Mouse (Mus musculus) left cerebral cortex, adult 9 months (tissue): Measurements from ENCODE around the gene Mlxip.

Source experiments
- DNase-seq, 2 experiments: peaks; one replicate each; pipeline ENCODE4 v3.0.0; 2022; ENCODE audit warnings: low spot score in 2 of 2

Mlxip gene

GRCm38 (mm10) chr5:123394303-123394956, at the start of gene Mlxip:
TSS of gene Mlxip (plus strand) at chr5:123394798.
- peak; percentile 79 to 90 for DNase-seq

DNA sequence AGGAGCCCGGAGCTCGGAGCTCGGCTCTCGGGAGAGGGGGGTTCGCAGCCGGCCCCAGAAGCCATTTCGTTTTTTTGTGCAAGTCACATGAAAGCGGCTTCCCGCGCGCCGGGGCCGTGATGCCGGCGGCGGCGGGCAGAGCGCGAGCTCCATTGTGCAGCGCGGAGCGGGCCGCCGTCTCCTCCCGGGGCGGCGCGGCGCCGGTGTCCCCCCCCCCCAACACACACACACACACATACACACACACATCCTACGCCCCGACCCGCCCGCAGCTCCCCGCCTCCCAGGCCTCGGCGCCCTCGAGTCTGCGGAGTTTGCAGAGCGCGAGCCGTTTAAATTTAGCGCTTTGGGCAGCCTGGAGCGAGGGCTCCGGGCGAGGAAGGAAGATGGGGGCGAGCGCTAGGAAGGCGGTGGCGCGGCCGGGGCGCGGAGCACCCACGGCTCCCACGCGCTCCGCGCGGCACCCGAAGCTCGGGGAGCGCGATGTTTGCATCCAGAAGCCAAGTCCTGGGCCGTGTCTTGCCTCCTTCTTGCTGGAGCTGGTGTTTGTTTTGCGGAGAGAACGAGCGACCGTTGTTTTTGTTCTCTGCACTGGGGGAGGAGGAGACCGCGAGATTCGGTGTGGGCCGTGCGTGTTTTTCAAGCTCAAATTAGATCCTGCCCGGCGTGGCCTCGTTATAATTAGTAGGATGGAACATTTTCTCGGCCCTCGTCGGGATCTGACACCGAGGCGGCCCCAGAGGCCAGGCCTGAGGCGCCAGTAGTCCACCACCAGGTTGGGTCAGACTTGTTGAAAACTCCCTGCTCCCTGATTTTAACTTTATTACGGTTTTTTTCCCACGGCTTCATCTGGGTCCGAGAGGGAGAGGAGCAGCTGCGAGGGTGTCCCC, 49.4 kb upstream of the Mlxip start:
- DNase-seq = peak in 1 of 2 experiments; percentile 58

- peak in 1 of 2 experiments; percentile 62 for DNase-seq
These were observed 48.5 kb upstream of the Mlxip start for GRCm38 (mm10) chr5:123345853-123346654.

DNA sequence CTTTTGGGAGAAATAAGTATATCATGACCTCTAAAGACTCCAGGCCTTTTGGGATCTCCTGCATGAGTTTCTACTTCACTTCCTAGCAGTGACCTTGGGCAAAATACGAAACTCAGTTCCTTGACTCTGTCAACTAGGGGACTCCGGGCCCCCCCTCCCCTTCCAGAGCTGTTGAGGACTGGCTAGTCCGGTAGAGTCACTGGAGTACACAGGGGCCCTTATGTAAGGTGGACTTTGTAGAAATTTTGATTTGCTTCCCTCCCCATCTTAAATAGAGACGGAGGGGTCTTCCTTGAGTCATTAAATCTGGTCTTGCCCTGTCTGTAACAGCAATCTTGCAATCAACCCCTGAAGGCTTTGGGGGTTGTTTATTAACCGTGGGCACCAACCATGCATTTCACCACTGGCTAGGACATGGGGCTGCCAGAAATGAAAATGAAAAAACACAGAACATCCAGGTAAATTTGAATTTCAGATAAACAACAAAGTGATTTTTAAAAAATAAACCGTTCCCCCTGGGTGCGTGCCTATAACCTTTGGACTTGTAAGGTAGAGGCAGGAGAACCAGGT, 47.8 kb upstream of the Mlxip start:
- DNase-seq = no peak

DNA sequence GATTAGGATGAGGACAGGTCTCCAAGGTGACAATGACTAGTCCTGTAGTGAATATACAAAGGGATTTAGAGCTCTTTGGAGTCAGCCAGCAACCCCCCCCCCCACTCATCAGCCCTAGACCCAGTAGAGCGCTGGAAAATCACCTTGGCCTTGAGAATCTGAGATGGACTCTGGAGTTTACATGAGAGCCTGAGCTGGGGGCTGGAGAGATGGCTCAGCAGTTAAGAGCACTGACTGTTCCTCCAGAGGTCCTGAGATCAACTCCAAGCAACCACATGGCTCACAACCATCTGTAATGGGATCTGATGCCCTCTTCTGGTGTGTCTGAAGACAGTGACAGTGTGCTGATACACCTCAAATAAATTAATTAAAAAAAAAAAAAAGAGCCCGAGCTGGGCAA, 46.6 kb upstream of the Mlxip start:
- DNase-seq = no peak

GRCm38 (mm10) chr5:123350386-123350785, 44.2 kb upstream of the Mlxip start:
- DNase-seq = no peak

DNA sequence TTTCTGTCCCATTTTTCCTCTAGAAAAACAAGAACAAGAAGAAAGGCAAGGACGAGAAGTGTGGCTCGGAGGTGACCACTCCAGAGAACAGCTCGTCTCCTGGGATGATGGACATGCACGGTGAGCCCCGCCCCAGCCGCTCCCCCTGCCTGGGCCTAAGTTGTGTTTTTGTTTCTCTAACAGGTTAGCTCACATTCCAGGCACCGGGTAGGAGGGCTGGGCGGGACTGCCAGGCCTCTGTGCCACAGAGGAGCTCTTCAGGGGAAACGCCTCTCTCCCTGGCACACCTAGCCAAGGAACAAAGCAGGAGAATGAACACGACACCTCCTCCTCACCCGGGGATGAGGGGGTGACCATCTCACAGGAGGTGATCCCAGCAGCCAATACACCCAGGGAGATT, 38.7 kb upstream of the Mlxip start:
- DNase-seq = no peak

DNA sequence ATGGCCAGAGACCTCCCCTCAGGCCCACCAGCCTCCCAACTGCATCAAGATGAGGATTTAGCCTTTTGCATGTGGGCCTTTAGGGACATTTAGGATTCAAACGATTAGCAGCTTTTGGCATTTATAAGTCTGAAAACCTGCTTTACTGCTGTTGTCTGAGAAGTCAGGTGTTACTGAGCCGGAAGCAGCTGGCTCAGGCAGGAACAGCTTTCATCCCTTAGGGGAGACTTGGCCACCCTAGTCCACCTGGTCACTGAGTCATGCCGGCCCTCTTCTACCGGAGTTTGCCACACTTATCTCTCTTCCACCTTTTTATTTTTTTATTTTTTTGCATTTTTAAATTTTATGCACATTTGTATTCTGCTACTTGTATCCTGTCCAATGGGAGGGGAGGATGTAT, 37.3 kb upstream of the Mlxip start:
- no peak for DNase-seq

DNA sequence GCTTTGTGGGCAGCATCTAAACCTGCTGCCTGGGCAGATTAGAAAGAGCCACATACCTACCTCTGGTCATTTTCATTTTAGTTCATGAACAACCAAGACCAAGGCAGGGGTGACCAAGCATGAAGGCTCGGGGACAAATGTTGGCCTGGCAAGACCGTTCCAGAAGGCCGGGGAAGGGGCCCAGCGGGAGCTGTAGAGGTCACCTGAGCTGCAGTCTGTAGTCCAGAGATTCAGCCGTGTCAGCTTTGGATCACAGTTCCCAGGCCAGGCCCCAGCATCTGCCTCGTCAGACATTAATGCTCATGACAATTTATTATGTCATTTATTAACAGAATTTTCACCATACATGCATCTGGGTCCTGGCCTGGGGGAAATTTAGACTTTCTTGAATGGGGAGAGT, 35.2 kb upstream of the Mlxip start:
- no peak for DNase-seq

DNA sequence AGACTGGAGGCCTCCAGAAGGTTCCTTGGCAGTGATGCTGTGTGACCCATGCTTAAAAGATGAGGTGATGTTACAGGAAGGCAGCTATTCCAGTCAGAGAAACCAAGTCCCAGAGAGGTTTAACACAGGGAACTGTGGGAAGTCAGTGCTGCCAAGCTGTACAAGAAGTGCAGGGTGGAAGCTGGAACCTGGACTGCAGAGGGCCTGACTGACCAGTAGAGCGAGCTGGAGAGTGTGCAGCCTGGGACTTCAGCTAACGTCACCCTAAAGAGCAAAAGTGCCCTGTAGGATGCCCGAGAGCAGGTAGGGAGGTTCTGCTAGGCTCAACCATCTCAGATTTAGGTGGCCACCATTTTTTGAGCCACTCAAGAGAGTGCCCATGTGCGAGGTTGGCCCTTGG, 31.7 kb upstream of the Mlxip start:
- no peak for DNase-seq

DNA sequence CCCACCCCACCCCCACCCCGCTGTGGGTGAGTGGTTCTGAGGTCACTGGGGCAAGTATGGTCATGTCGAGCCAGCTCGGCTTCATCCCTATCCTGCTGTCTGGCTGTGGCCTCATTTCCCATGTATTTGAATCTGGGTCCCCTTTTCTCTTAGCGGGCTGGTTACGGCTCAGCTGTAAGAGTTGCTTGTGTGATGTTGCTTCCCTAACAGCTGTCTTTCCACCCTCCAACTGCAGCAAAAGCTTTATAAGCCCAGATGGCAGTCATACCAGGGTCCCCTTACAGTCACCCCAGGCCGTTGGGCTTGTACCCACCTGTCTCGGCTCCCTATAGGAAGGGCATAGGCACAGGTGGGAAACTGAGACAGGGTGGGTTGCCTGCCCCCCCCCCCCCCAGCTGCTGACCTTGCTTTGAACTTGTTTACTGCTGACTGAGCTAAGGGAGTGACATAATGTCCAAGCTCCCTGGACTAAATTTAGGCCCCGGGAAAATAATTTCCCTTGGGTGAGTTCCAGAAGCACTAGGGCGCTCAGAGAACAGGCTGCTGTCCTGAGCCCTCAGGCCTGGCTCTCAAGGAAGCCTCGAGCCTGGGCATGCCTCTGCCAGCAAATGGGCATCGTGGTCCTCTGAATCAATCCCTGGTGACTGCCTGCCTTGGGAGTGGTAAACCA, 30.2 kb upstream of the Mlxip start:
- DNase-seq = no peak

GRCm38 (mm10) chr5:123368869-123369488, 25.6 kb upstream of the Mlxip start:
- DNase-seq = peak in 1 of 2 experiments; percentile 48

DNA sequence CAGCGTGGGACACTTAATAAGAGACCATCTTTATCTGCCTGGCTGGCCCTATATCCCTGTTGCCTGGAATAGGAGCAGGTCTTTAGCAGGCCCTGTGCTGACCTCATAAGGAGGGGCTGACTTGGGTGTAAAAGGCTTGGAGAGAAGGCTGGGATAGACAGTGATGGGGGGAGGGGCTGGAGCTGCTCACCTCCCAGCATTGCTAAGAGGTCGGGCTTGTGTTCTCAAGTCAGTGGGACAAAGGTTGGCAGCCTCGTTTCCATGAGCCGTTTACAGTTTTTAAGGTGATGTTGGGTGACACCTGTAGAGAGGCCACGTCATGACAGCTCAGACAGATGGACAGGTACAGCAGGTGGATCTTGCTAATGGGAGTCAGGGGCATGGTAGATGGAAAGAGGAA, 24.5 kb upstream of the Mlxip start:
- no peak for DNase-seq

DNA sequence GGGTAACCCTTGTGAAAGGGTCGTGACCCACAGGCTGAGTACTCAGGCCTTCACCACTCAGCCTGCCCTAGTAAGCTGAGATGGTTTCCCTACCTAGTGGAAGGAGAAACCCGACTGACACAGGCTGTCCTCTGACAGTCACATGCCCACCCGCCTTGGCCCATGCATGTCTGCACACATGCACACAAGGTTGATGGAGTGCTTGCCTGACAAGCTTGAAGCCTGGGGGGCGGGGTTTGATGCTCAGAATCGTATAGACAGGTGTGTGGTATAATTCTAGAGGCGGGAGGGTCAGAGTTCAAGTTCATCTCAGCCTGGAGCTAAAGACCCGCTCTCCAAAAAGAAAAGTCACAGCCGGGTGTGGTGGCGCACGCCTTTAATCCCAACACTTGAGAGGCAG, 19.3 kb upstream of the Mlxip start:
- DNase-seq = no peak

GRCm38 (mm10) chr5:123375793-123376452, 18.7 kb upstream of the Mlxip start:
- no peak for DNase-seq

DNA sequence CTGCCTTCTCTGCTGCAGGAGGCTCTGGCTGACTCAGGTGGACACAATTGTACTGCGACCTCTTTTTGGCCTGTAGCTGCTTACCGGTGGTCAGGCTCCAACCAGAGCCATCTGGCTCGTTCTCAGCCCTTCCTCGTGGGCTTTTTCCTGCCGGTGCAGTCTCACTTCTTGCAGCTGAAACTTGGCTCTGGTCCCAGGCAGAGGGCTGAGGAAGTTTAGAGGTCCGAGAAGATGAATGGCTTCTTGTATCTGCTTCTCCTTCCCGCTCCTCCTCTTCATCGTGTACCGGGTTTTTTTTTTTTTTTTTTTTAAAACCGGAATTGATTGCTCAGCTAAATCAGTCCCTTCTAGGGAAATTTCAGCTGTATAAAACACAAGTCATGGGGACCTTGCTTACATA, 18.0 kb upstream of the Mlxip start:
- peak in 1 of 2 experiments; percentile 62 for DNase-seq

GRCm38 (mm10) chr5:123377120-123377955, 17.3 kb upstream of the Mlxip start:
- peak in 1 of 2 experiments; percentile 85 for DNase-seq

DNA sequence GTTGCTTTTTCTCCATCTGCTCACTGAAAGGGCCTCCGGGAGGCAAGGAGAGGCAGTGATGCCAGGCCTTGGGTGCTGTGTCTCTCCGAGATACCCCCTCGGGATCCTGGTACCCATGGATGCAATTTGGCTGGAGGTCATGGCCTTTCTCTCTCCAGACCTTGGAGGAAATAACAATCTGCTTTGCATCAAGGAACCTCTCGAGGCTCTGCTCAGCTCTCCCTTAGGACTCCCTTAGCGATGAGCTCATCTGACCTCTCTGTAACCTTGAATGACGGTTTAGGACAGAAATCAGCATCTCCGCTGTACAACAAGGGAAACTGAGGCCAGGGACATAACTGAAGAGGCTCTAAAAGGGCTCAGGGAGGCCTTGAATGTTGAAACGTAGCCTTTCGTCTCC, 15.9 kb upstream of the Mlxip start:
- DNase-seq = no peak

DNA sequence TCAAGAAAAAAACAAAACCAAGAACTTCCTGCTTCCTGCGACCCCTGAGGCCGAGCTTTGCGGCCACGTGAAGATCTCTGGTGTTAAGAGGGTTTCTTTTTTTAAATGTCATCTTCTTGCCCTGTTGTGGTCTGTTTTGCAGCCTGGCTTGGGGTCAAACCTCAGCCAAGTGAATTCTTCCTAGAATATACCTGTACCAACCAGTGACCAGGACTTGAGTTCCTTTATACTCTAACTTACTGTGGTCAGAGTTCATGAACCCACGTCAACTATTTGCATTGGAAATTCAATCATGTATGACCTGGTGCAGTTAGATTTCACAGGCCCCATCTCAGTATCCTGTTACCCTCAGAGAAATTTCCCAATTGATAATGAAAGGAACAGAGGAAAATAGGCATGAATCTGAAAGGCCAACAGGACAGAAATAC, 15.1 kb upstream of the Mlxip start:
- DNase-seq = no peak
